Mouse (Mus musculus) liver, adult 2 months (tissue): ENCODE results near the gene Apba3.

Experiments used
- CTCF ChIP-seq: fragments of 200-500 bp; IDR thresholded peaks from 2 replicates; pipeline ENCODE4 v1.5.1; 2011; ENCODE audit warnings: low read depth, low read length, control low read depth
- POLR2A ChIP-seq: fragments of 200-500 bp; IDR thresholded peaks from 2 replicates; pipeline ENCODE4 v1.6.1; 2011; ENCODE audit warnings: low read length, control low read depth; ENCODE audit not compliant: insufficient read depth; ENCODE audit errors: extremely low read depth

- no peak for TF ChIP-seq POLR2A
- TF ChIP-seq CTCF: no peak
These were observed 42.8 kb downstream of the Apba3 start for GRCm38 (mm10) chr10:81309571-81309970.
